Mouse (Mus musculus) c-Kit-positive CD71-positive TER-119-positive erythroid progenitor cells, embryonic 14.5 days (primary cell): ENCODE measurements around the gene Nedd4.

ENCODE experiments used
- DNase-seq: peaks from one replicate; pipeline ENCODE4 v3.0.0-alpha.2; 2013; ENCODE audit warnings: low spot score

Gene Nedd4

GRCm38 (mm10) chr9:72724491-72725221 is 62.5 kb downstream of the Nedd4 start:
- no peak for DNase-seq

- peak; percentile 60 for DNase-seq
Observed at GRCm38 (mm10) chr9:72733966-72734365, 71.8 kb downstream of the Nedd4 start.

- DNase-seq: peak; percentile 56
Observed at GRCm38 (mm10) chr9:72735822-72736410, 73.8 kb downstream of the Nedd4 start.

- DNase-seq: no peak
Observed at GRCm38 (mm10) chr9:72741206-72741605, 79.1 kb downstream of the Nedd4 start.

GRCm38 (mm10) chr9:72746278-72746677 is 84.1 kb downstream of the Nedd4 start:
- no peak for DNase-seq

GRCm38 (mm10) chr9:72750272-72750671 is 88.1 kb downstream of the Nedd4 start:
- no peak for DNase-seq

- no peak for DNase-seq
Observed at GRCm38 (mm10) chr9:72752656-72753055, 90.5 kb downstream of the Nedd4 start.

- DNase-seq: no peak
Observed at GRCm38 (mm10) chr9:72753741-72754140, 91.6 kb downstream of the Nedd4 start.

- DNase-seq: no peak
Observed at GRCm38 (mm10) chr9:72757143-72757542, 95.0 kb downstream of the Nedd4 start.

GRCm38 (mm10) chr9:72758705-72759131 is 96.6 kb downstream of the Nedd4 start:
- DNase-seq: no peak

GRCm38 (mm10) chr9:72763050-72763718 is 101.0 kb downstream of the Nedd4 start:
- DNase-seq: no peak

GRCm38 (mm10) chr9:72766789-72767349 is 104.7 kb downstream of the Nedd4 start:
- DNase-seq: peak; percentile 50

GRCm38 (mm10) chr9:72775022-72775421 is 112.9 kb downstream of the Nedd4 start:
- DNase-seq: no peak

GRCm38 (mm10) chr9:72779004-72779403 is 116.9 kb downstream of the Nedd4 start:
- no peak for DNase-seq

GRCm38 (mm10) chr9:72779733-72780132 is 117.6 kb downstream of the Nedd4 start:
- DNase-seq: no peak

GRCm38 (mm10) chr9:72780694-72781093 is 118.5 kb downstream of the Nedd4 start:
- DNase-seq: no peak

- no peak for DNase-seq
Observed at GRCm38 (mm10) chr9:72781466-72781865, 119.3 kb downstream of the Nedd4 start.

- DNase-seq: no peak
Observed at GRCm38 (mm10) chr9:72782121-72782520, 120.0 kb downstream of the Nedd4 start.

GRCm38 (mm10) chr9:72787732-72788131 is 125.6 kb downstream of the Nedd4 start:
- no peak for DNase-seq

- no peak for DNase-seq
Observed at GRCm38 (mm10) chr9:72790530-72791212, 128.5 kb downstream of the Nedd4 start.

- DNase-seq: no peak
Observed at GRCm38 (mm10) chr9:72791213-72791582, 129.1 kb downstream of the Nedd4 start.

- DNase-seq: peak; percentile 25
Observed at GRCm38 (mm10) chr9:72791681-72792080, 129.5 kb downstream of the Nedd4 start.
